In genomic region chr4:134557626-134558249, GRCm38 (mm10) we compare ENCODE assay signal across 10 mouse cellular contexts. TPM values are rescaled to one million over a fixed set of nuclear protein-coding genes. Genes with fewer than 3 reads are reported as not detected.
DNase-seq lines count a peak whose midpoint lies in the region; ATAC-seq and TF ChIP-seq lines count a peak whose summit lies in the region.
"Had no signal": no experiment of that assay in that cellular context is flagged by ENCODE, and none has a peak within 500 bp of the region (broad histone marks: within the 10 kb centered on the region; RNA-seq: fewer than 3 reads in every experiment).

No protein-coding gene starts in this region.

- no peak overlapping the region for H3K4me3 ChIP-seq in layer of hippocampus, adult 2 months
- H3K4me3 ChIP-seq in bone marrow macrophage, adult 2 months (ENCODE audit: insufficient read depth, low read length), result no peak overlapping the region
- no peak overlapping the region for H3K4me3 ChIP-seq in hindbrain, embryonic 12.5 days
- no peak overlapping the region for H3K4me3 ChIP-seq in midbrain, embryonic 14.5 days (replicated peaks; ENCODE audit: low read depth, low read length)

- H3K9me3 ChIP-seq in hindbrain, embryonic 12.5 days (replicated peaks), result no peaks in the 10 kb centered on the region
- no peaks in the 10 kb centered on the region for H3K9me3 ChIP-seq in midbrain, embryonic 14.5 days (ENCODE audit: control insufficient read depth, low read length)

- no peaks in the 10 kb centered on the region for H3K27me3 ChIP-seq in hindbrain, embryonic 12.5 days
- no peaks in the 10 kb centered on the region for H3K27me3 ChIP-seq in midbrain, embryonic 14.5 days (ENCODE audit: control insufficient read depth, insufficient read depth, low read length)

- DNase-seq in layer of hippocampus, adult 2 months (ENCODE audit: low spot score in 2 of 2), result no peak
- no peak for DNase-seq in layer of hippocampus, adult 9-10 months (ENCODE audit: low spot score)
- peak; percentile 55 for DNase-seq in midbrain, embryonic 14.5 days
- no peak for DNase-seq in urinary bladder, postnatal 10 days (ENCODE audit: low spot score)
- DNase-seq in kidney, adult 11 months, result no peak
- DNase-seq: adrenal gland, adult 2 months; gastrocnemius, postnatal 36 days had no signal

- H3K9ac ChIP-seq in hindbrain, embryonic 12.5 days, result no peak overlapping the region
- H3K9ac ChIP-seq in midbrain, embryonic 14.5 days (replicated peaks; ENCODE audit: low read length), result no peak overlapping the region

- TF ChIP-seq CTCF in layer of hippocampus, adult 2 months (conservative IDR thresholded peaks at IDR 0.05), result peak; percentile 22
- TF ChIP-seq CTCF in bone marrow macrophage, adult 2 months (IDR thresholded peaks at IDR 0.05; ENCODE audit: low read depth, low read length), result no peak

- no peak for TF ChIP-seq POLR2A in bone marrow macrophage, adult 2 months (IDR thresholded peaks at IDR 0.05; ENCODE audit: borderline replicate concordance, low read depth, low read length)

- no peak for ATAC-seq in hindbrain, embryonic 12.5 days (ENCODE audit: low FRiP score)
- no peak for ATAC-seq in midbrain, embryonic 14.5 days (ENCODE audit: low FRiP score, low TSS enrichment)

- H3K27ac ChIP-seq in layer of hippocampus, adult 2 months, result peak overlapping the region; percentile 28; the same call in 1 of the 2 replicates
- peak overlapping the region; percentile 50 for H3K27ac ChIP-seq in bone marrow macrophage, adult 2 months (ENCODE audit: insufficient read depth, low read depth, low read length)
- peak overlapping the region; percentile 48; the same call in 1 of the 2 replicates for H3K27ac ChIP-seq in hindbrain, embryonic 12.5 days
- H3K27ac ChIP-seq in midbrain, embryonic 14.5 days (replicated peaks; ENCODE audit: low read depth, low read length), result no peak overlapping the region
- H3K27ac ChIP-seq: macrophage had no signal

- H3K36me3 ChIP-seq in hindbrain, embryonic 12.5 days, result no peaks in the 10 kb centered on the region
- H3K36me3 ChIP-seq in midbrain, embryonic 14.5 days (ENCODE audit: control insufficient read depth, insufficient read depth, low read length), result no peaks in the 10 kb centered on the region

- H3K4me1 ChIP-seq in bone marrow macrophage, adult 2 months (ENCODE audit: control insufficient read depth, insufficient read depth, low read length), result peaks cover 7% of the 10 kb centered on the region
- H3K4me1 ChIP-seq in hindbrain, embryonic 12.5 days, result peaks cover 8% of the 10 kb centered on the region
- H3K4me1 ChIP-seq in midbrain, embryonic 14.5 days (ENCODE audit: control insufficient read depth, insufficient read depth, low read length), result 0 out of 2 replicates have a peak, but pooled peaks cover 8% of the 10 kb centered on the region

- WGBS in hindbrain, embryonic 12.5 days, result 10% methylated on average over 16 of the region's 16 CpGs
- WGBS in midbrain, embryonic 14.5 days, result 10% methylated on average over 16 of the region's 16 CpGs

- no peak overlapping the region for H3K4me2 ChIP-seq in hindbrain, embryonic 12.5 days (replicated peaks)
- no peak overlapping the region for H3K4me2 ChIP-seq in midbrain, embryonic 14.5 days (ENCODE audit: low read length)

RNA-seq across cellular contexts. Expression of gene Selenon, which starts 5.8 kb away (rescaled TPM):
- total RNA-seq in layer of hippocampus, adult 2 months (2021), result 10 to 100 TPM; 17.3 to 19.7 TPM
- polyA plus RNA-seq in bone marrow macrophage, adult 2 months (2012; ENCODE audit: insufficient read depth, insufficient read length, missing spikeins), result 28.4 and 33.3 TPM in 2 replicates
- 36.7 and 42.8 TPM in 2 replicates for polyA plus RNA-seq in hindbrain, embryonic 12.5 days (2016; fragmentation: Nextera tagmentation; extraction: Ambion mirVana)
- polyA plus RNA-seq in midbrain, embryonic 14.5 days (2014; fragmentation: Nextera tagmentation; extraction: Ambion mirVana), result 14.2 and 15.9 TPM in 2 replicates

RNA-seq across cellular contexts. Expression of gene Mtfr1l, which starts 22.6 kb away (rescaled TPM):
- total RNA-seq in layer of hippocampus, adult 2 months (2021), result 10 to 100 TPM; 69.3 to 72.5 TPM
- polyA plus RNA-seq in bone marrow macrophage, adult 2 months (2012; ENCODE audit: insufficient read depth, insufficient read length, missing spikeins), result 58.9 and 59.7 TPM in 2 replicates
- 137 and 140 TPM in 2 replicates for polyA plus RNA-seq in hindbrain, embryonic 12.5 days (2016; fragmentation: Nextera tagmentation; extraction: Ambion mirVana)
- polyA plus RNA-seq in midbrain, embryonic 14.5 days (2014; fragmentation: Nextera tagmentation; extraction: Ambion mirVana), result 181 and 185 TPM in 2 replicates

RNA-seq across cellular contexts. Expression of gene Aunip, which starts 46.9 kb away (rescaled TPM):
- under 1 TPM; 0.56 to 0.67 TPM for total RNA-seq in layer of hippocampus, adult 2 months (2021)
- polyA plus RNA-seq in bone marrow macrophage, adult 2 months (2012; ENCODE audit: insufficient read depth, insufficient read length, missing spikeins), result 4.0 and 4.4 TPM in 2 replicates
- 6.3 and 7.6 TPM in 2 replicates for polyA plus RNA-seq in hindbrain, embryonic 12.5 days (2016; fragmentation: Nextera tagmentation; extraction: Ambion mirVana)
- polyA plus RNA-seq in midbrain, embryonic 14.5 days (2014; fragmentation: Nextera tagmentation; extraction: Ambion mirVana), result 0.78 and 1.6 TPM in 2 replicates
